Mouse (Mus musculus) subcutaneous adipose tissue, adult 2 months (tissue): Measurements from ENCODE around the gene Cyp20a1. TPM values are rescaled to one million over a fixed set of nuclear protein-coding genes. Genes with fewer than 3 reads are reported as not detected.

Experiments used
- polyA plus RNA-seq: library from polyadenylated mRNA; depleted of rRNA; stranded (reverse); fragments of >200 nt; gene quantifications from 2 replicates; pipeline ENCODE4 v1.2.3, GENCODE M21; 2012; ENCODE audit warnings: low replicate concordance; rRNA removed

Cyp20a1 gene
- polyA plus RNA-seq = 13.1 and 13.3 TPM in 2 replicates

GRCm38 (mm10) chr1:60342808-60343629 lies at the start of gene Cyp20a1:
TSS of gene Cyp20a1 (plus strand) at chr1:60343323.

GRCm38 (mm10) chr1:60409168-60409828 lies 66.2 kb downstream of the Cyp20a1 start, which contains the start of gene Abi2:
TSS of gene Abi2 (plus strand) at chr1:60409619.

Other genes with a start within 250 kb of the Cyp20a1 start
- gene Carf, start 245.1 kb upstream of the Cyp20a1 start, polyA plus RNA-seq = 4.8 and 5.3 TPM in 2 replicates
- gene Wdr12, start 244.7 kb upstream of the Cyp20a1 start, polyA plus RNA-seq = 8.6 and 11.5 TPM in 2 replicates
- gene Nbeal1, start 162.7 kb upstream of the Cyp20a1 start, polyA plus RNA-seq = 4.1 and 4.6 TPM in 2 replicates
- 4.6 and 13.9 TPM in 2 replicates for gene Abi2, start 66.3 kb downstream of the Cyp20a1 start, polyA plus RNA-seq
- gene Raph1, start 223.8 kb downstream of the Cyp20a1 start, polyA plus RNA-seq = 11.4 and 16.4 TPM in 2 replicates